Mouse (Mus musculus) intestine, embryonic 16.5 days (tissue): ENCODE results near the gene Nt5c3b. TPM values are rescaled to one million over a fixed set of nuclear protein-coding genes. Genes with fewer than 3 reads are reported as not detected.

Source experiments
- ATAC-seq: fragments of 200-750 bp; cut with Nextera tagmentation; 2 replicates; pipeline ENCODE4 v1.8.0; 2017; ENCODE audit warnings: moderate TSS enrichment, moderate library complexity
- H3K27ac ChIP-seq: fragments of 300-500 bp; sonication (generic); 2 replicates; pipeline ENCODE4 v1.5.1; 2014; ENCODE audit warnings: mild to moderate bottlenecking, low read length
- H3K27me3 ChIP-seq: fragments of 300-500 bp; sonication (generic); replicated peaks from 2 replicates; pipeline ENCODE4 v1.6.1; 2014; ENCODE audit warnings: low read length, control low read depth, mixed read lengths; ENCODE audit not compliant: control insufficient read depth, insufficient read depth
- H3K36me3 ChIP-seq: fragments of 300-500 bp; sonication (generic); 2 replicates; pipeline ENCODE4 v1.6.1; 2014; ENCODE audit warnings: low read length, control low read depth; ENCODE audit not compliant: control insufficient read depth, insufficient read depth
- H3K4me1 ChIP-seq: fragments of 300-500 bp; sonication (generic); 2 replicates; pipeline ENCODE4 v1.6.1; 2014; ENCODE audit warnings: low read length, control low read depth, mixed read lengths; ENCODE audit not compliant: control insufficient read depth, insufficient read depth
- H3K4me2 ChIP-seq: fragments of 300-500 bp; sonication (generic); 2 replicates; pipeline ENCODE4 v1.6.1; 2014; ENCODE audit warnings: low read depth, low read length, control low read depth
- H3K4me3 ChIP-seq: fragments of 300-500 bp; sonication (generic); 2 replicates; pipeline ENCODE4 v1.5.1; 2014; ENCODE audit warnings: mild to moderate bottlenecking, low read length
- H3K9ac ChIP-seq: fragments of 300-500 bp; sonication (generic); 2 replicates; pipeline ENCODE4 v1.6.1; 2014; ENCODE audit warnings: low read depth, low read length
- H3K9me3 ChIP-seq: fragments of 300-500 bp; sonication (generic); 2 replicates; pipeline ENCODE4 v1.6.1; 2016; ENCODE audit warnings: low read length, control low read depth; ENCODE audit not compliant: control insufficient read depth
- WGBS: fragments of 180-500 bp; shearing (Covaris S2); extraction: QIAGEN DNeasy Blood & Tissue Kit; methylation state at CpG from one replicate; pipeline ENCODE4 v1.1.7; 2014; 5-methylcytosine and 5-hydroxymethylcytosine counted together
- polyA plus RNA-seq: library from polyadenylated mRNA; unstranded; fragments of >200 nt; fragmentation: Nextera tagmentation; extraction: Ambion mirVana; gene quantifications from 2 replicates; pipeline ENCODE4 v1.2.1, GENCODE M21; 2015

The Nt5c3b gene
- 82.5 and 85.8 TPM in 2 replicates for polyA plus RNA-seq

DNA sequence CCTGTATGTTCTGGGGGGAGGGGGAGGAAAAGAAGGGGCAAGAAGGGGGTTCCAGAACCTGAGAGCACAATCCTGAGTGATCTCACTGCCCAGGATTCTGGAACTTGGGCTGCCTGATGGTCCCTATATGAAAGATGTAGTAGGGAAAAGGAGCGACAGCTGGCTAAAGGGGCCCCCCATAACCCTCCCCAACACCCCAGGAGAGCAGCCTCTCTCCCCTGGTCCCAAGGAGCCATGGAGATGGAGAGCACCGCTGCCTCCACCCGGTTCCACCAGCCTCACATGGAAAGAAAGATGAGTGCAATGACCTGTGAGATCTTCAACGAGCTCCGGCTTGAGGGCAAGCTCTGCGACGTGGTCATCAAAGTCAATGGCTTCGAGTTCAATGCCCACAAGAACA lies at the start of gene Nt5c3b, which contains the start of gene Klhl10:
Gene Nt5c3b (minus strand): TSS at position 12 of the 400 bp plus-strand sequence.
Gene Klhl10 (plus strand): TSS at position 121 of the 400 bp plus-strand sequence.
- Histone ChIP-seq H3K4me2 (peak within 1 kb of the TSS; percentile 79), H3K27ac (no peak within 1 kb of the TSS), H3K27me3 (no peaks in the 10 kb centered on the region), H3K9ac (peak within 1 kb of the TSS; percentile 90), H3K36me3 (peaks cover under 1% of the 10 kb centered on the region; the same call in 1 of the 2 replicates), H3K9me3 (no peaks in the 10 kb centered on the region), H3K4me3 (peak within 1 kb of the TSS; percentile 75), H3K4me1 (peaks cover 11% of the 10 kb centered on the region)
- 82% methylated on average over 8 of the region's 8 CpGs for WGBS
- no peak for ATAC-seq

DNA sequence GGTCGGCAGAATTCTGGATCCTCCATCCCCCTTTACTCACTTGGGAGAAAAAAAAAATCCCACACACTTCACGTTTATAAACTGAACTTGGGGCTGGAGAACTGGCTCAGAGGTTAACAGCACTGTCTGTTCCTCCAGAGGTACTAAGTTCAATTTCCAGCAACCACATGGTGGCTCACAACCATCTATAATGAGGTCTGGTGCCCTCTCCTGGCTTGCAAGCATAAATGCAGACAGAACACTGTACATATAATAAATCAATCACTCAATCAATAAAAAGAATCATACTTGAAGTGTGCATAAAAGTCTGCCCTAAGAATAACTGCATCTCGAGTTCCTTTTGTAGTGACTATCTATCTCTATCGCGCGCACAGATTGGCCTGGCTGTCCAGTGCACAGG lies 49.3 kb upstream of the Nt5c3b start:
- WGBS: 86% methylated on average over 6 of the region's 6 CpGs
- Histone ChIP-seq H3K4me3 (no peak overlapping the region), H3K36me3 (peaks cover 26% of the 10 kb centered on the region), H3K9me3 (no peaks in the 10 kb centered on the region), H3K4me1 (no peaks in the 10 kb centered on the region), H3K4me2 (no peak overlapping the region), H3K27me3 (no peaks in the 10 kb centered on the region), H3K9ac (no peak overlapping the region), H3K27ac (no peak overlapping the region)
- ATAC-seq: no peak

DNA sequence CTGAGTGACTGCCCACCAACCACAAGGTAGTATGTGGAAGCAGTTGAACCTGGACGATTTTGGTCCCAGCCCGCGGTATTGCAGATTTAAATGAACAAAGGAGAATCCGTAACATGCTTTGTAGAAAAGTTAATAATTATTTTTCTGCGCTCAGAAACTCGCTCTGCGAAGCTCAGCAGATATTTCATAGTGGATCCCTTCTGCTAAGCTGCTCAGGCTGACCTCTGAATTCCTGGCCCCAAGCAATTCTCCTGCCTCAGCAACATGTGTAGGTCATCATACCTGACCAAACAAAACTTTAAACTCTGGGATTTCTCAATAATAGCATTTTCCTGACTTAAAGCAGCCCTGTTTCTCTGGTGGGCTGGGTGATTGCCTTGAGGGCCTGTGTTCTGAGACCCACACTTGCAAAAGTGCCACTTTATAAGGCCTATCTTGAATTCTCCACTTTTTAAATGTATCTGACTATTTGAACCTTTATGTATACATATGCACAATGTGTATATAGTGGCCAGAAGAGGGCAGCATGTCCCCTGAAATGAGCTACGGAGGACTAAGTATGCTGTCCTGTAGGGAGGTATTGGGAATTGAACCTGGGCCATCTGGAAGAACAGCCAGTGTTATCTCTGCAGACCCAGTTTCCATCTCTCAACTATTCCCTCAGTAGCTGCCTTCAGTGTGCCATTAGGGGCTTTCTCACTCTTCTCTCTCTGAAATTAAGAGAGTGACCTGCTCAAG lies 44.4 kb upstream of the Nt5c3b start:
- Histone ChIP-seq H3K4me1 (no peaks in the 10 kb centered on the region), H3K9me3 (no peaks in the 10 kb centered on the region), H3K27ac (no peak overlapping the region), H3K4me2 (no peak overlapping the region), H3K9ac (no peak overlapping the region), H3K36me3 (peaks cover 22% of the 10 kb centered on the region), H3K4me3 (no peak overlapping the region), H3K27me3 (no peaks in the 10 kb centered on the region)
- WGBS: 86% methylated on average over 8 of the region's 8 CpGs
- no peak for ATAC-seq

DNA sequence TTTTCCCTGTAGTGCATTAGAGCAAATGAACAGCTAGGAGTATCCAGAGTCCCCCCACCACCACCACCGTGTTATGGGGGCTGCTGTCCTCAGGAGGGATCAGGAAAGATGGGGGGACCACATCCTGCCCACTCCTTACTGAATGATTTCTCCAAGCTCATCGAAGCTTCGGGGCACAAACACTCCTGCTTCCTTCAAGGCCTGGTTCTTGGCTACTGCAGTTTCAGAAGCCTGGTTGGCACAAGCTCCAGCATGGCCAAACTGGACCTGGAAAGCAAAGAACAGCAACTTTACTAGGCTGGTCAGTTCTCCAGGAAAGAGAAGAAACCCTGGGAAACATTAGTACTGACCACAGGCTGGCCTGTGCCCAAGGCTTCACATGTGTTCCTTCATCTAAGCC lies 42.9 kb upstream of the Nt5c3b start:
- no peak overlapping the region for H3K9ac ChIP-seq
- no peaks in the 10 kb centered on the region for H3K9me3 ChIP-seq
- no peak for ATAC-seq
- no peaks in the 10 kb centered on the region for H3K4me1 ChIP-seq
- H3K36me3 ChIP-seq: peaks cover 28% of the 10 kb centered on the region
- H3K27me3 ChIP-seq: no peaks in the 10 kb centered on the region
- H3K27ac ChIP-seq: no peak overlapping the region
- WGBS: 94% methylated on average over 3 of the region's 3 CpGs
- no peak overlapping the region for H3K4me2 ChIP-seq
- no peak overlapping the region for H3K4me3 ChIP-seq

DNA sequence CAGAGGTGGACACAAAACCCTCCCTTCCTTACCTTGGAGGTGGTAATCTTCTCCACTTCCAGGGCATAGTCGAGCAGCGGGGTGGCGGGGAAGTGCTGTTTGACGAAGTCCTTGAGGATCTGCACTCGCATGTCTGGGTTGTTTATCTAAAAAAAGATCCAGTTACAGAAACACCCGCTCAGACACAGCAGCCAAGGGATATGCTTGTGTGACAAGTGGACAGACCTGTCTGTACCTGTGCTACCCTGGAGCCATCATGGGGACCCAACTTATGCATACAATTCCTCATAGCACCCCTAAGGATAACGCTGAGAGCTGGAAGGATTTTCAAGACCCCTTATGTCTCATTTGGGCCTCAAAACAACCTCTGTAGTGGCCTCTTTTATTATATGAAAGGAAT lies 37.5 kb upstream of the Nt5c3b start:
- ATAC-seq: no peak
- Histone ChIP-seq H3K9ac (no peak overlapping the region), H3K9me3 (no peaks in the 10 kb centered on the region), H3K4me3 (no peak overlapping the region), H3K27me3 (no peaks in the 10 kb centered on the region), H3K27ac (no peak overlapping the region), H3K36me3 (peaks cover 28% of the 10 kb centered on the region), H3K4me1 (no peaks in the 10 kb centered on the region), H3K4me2 (no peak overlapping the region)
- 56% methylated on average over 7 of the region's 7 CpGs for WGBS

DNA sequence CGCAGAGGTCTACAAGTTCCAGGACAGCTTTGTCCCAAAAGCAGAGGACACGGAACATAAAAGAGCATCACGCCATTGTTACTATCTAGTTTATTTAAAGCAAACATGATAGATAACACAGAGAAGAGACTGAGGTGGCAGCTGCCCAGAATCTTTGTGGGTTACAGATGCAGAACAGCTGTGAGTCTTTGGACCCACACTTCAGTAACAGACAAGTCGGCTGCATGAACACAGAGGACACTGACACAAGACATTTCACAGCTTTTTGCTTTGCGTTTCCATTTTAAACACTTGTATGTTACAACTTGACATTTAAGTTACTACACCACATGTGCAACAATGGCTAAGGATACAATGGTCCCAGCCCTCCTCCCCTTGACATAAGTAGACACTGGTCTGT lies 34.7 kb upstream of the Nt5c3b start:
- Histone ChIP-seq H3K4me1 (no peaks in the 10 kb centered on the region), H3K4me2 (no peak overlapping the region), H3K9me3 (no peaks in the 10 kb centered on the region), H3K27me3 (no peaks in the 10 kb centered on the region), H3K36me3 (peaks cover 18% of the 10 kb centered on the region), H3K9ac (no peak overlapping the region), H3K27ac (no peak overlapping the region), H3K4me3 (no peak overlapping the region)
- 88% methylated on average over 5 of the region's 5 CpGs for WGBS
- no peak for ATAC-seq

DNA sequence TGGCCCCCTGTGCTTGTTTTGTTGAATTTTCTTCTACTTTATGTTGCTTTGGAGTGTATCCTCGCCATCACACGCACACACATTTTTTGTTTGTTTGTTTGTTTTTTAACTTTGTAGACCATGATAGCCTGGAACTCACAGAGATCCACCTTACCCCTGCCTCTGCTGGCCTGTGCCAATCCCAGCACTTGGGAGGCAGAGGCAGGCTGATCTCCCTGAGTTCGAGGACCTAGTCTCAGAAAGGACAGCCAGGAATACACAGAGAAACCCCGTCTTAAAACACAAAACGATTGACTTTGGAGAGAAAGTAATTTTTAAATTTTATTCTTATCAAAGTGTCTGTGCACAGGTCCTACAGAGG lies 31.3 kb upstream of the Nt5c3b start:
- H3K27ac ChIP-seq: no peak overlapping the region
- peak overlapping the region; percentile 98 for H3K4me3 ChIP-seq
- H3K4me2 ChIP-seq: peak overlapping the region; percentile 14; the same call in 1 of the 2 replicates
- H3K4me1 ChIP-seq: peaks cover 9% of the 10 kb centered on the region; the same call in 1 of the 2 replicates
- H3K9me3 ChIP-seq: no peaks in the 10 kb centered on the region
- peak; percentile 39 for ATAC-seq
- H3K36me3 ChIP-seq: no peaks in the 10 kb centered on the region
- 35% methylated on average over 5 of the region's 5 CpGs for WGBS
- no peak overlapping the region for H3K9ac ChIP-seq
- no peaks in the 10 kb centered on the region for H3K27me3 ChIP-seq

DNA sequence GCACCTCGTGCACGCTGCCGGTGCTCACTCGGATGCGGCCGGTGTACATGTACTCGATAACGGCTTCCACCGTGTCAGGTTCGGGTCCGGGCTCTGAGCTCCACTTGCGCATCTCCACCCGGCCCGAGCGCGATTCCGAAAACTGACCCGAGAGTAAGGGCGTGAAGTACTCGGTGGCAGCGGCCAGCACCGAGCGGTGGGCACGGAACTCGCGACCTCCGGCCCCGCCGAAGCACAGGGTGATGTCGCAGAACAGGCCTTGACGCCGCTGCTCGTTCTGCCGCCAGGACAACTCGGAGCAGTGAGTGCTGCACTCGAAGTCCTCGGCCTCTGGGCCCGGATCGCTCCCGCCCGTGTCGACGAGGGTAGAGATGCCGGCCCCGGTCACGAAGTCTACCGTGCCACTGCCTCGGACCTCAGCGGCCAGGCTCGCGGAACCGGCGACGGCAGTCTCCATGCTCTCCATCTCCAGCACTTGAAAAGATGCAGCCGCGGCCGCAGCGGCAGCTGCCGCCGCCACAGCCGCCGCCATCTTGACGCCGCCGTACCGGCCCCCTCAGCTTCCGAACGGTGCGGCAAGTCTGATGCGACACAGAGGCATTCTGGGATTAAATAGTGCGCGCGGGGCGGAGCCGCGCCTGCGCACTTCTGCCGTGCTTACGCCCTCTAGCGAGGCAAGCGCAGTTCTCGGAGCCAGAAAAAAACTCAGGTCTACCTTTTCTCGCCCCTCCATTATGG lies 30.8 kb upstream of the Nt5c3b start, which contains the start of gene Klhl11:
Gene Klhl11 (minus strand): TSS at position 545 of the 738 bp plus-strand sequence.
- H3K4me3 ChIP-seq: peak within 1 kb of the TSS; percentile 98
- no peaks in the 10 kb centered on the region for H3K9me3 ChIP-seq
- H3K4me2 ChIP-seq: peak within 1 kb of the TSS; percentile 92
- under 1% methylated on average over 83 of the region's 83 CpGs for WGBS
- peaks cover 9% of the 10 kb centered on the region; the same call in 1 of the 2 replicates for H3K4me1 ChIP-seq
- H3K27ac ChIP-seq: peak within 1 kb of the TSS; percentile 66; the same call in 1 of the 2 replicates
- peak within 1 kb of the TSS; percentile 95 for H3K9ac ChIP-seq
- no peaks in the 10 kb centered on the region for H3K36me3 ChIP-seq
- no peaks in the 10 kb centered on the region for H3K27me3 ChIP-seq
- peak; percentile 94 for ATAC-seq

DNA sequence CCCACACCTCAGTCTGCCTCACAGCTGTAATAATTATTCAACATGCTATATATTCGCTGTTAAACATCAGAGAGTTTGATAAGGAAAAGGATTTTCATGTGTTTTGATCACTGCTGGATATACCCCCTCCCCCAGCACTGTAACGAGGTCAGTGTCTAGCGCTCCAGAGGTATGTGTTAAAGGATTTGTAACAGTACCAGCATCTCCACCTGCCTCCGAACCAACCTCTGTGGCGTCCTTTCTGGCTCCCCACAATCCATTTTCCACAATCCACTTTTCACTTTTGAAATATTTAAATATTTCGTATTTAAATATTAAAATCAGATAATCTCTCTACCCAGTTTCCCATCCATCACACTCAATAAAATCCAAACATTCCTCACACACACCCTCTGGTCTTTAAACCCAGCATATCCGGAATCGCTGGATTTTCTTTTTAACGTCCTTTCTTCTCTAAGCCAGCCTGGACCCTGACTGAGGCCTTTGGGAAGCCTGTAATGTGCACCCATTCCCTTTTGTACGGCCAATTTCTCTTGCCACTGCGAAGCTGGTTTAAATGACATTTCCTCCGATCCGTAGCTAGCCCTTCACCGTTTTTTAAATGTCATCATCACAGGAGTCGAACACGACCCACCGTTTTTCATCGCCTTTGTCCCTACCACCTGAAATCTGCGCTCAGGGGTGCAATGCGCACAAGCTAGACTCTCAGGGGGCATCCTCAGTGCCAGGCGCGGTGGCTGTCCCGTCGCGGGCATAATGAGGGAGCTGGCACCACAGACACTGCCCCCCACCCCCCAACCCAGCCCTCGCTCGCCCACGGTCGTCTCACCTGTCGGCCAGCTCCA lies 30.0 kb upstream of the Nt5c3b start:
- no peaks in the 10 kb centered on the region for H3K9me3 ChIP-seq
- peak overlapping the region; percentile 98 for H3K4me3 ChIP-seq
- peaks cover 9% of the 10 kb centered on the region; the same call in 1 of the 2 replicates for H3K4me1 ChIP-seq
- H3K36me3 ChIP-seq: no peaks in the 10 kb centered on the region
- ATAC-seq: no peak
- WGBS: 3% methylated on average over 30 of the region's 30 CpGs
- H3K9ac ChIP-seq: peak overlapping the region; percentile 95
- peak overlapping the region; percentile 92 for H3K4me2 ChIP-seq
- H3K27ac ChIP-seq: peak overlapping the region; percentile 66; the same call in 1 of the 2 replicates
- H3K27me3 ChIP-seq: no peaks in the 10 kb centered on the region
